Mouse (Mus musculus) spleen, postnatal 10 days (tissue): ENCODE data around the gene Arf4.

Source experiments
- DNase-seq, 2 experiments: peaks; one replicate each; pipeline ENCODE4 v3.0.0; 2021 to 2022; ENCODE audit warnings: low spot score in 2 of 2

The Arf4 gene

GRCm38 (mm10) chr14:26637851-26638707 lies at the start of gene Arf4:
TSS of gene Arf4 (plus strand) at chr14:26638074.
- DNase-seq: peak; percentile 93 to 98

- DNase-seq: no peak
Observed at GRCm38 (mm10) chr14:26591353-26591752, 46.5 kb upstream of the Arf4 start.

DNA sequence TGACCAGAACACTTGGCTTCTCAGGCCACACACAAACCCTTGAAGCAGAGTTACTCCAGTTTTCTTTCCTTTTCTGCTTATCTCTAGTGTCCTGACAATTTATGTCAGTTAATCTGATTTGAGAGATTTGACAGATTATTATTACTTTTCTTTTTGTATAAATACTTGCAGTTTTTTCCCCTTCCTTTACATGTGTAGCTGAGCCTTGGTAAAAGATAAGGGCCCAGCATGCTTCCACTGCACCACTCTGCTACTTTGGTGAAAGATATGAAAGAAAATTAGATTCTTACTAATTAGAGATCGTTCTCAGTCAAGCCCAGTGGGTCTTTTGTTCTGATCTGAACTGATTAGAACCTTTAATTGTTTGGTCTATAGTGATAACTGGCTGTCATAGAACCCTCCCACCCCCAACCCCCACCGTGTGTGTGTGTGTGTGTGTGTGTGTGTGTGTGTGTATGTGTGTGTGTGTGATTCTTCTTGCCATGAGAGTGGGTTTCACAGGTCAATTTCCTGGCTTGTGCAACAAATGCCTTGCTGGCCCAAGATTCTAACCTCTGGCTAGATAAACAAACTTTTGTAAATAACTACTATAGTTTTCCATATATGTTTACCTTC lies 44.5 kb upstream of the Arf4 start:
- no peak for DNase-seq

- DNase-seq: no peak
Observed at GRCm38 (mm10) chr14:26595167-26595566, 42.7 kb upstream of the Arf4 start.

DNA sequence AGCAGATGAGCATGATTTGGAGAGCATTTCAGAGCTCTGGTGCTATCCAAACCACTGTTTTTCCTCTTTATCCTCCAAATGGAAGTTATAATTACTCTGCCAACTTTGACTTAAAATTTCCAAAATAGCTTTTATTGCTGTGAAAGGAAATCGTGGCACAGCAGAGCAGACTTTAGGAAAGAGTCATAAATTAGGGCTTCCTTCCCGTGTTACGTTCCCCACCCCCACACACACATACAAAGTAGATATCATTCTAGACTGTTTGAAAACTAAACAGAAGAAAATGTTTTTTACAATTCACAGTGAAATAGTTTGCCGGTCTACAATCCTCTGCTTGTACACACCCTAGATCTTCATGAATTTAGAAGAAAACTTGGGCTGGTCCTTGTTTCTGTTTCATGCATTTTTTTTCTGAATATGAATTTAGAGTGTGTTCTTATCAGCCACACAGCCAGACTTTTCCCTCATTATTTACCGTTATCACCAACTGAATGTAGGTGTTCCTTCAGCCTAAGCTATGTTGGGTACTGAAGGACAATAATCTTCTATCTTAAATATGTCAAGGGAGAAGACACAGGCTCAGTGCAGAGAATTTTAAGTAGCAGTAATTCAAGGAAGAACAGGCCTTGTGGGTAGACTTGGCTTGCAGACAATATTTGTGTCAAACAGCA lies 42.0 kb upstream of the Arf4 start:
- no peak for DNase-seq

GRCm38 (mm10) chr14:26605354-26605753 lies 32.5 kb upstream of the Arf4 start:
- no peak for DNase-seq

- no peak for DNase-seq
Observed at GRCm38 (mm10) chr14:26609674-26610073, 28.2 kb upstream of the Arf4 start.

- DNase-seq: no peak
Observed at GRCm38 (mm10) chr14:26610689-26611088, 27.2 kb upstream of the Arf4 start.

- DNase-seq: no peak
Observed at GRCm38 (mm10) chr14:26625301-26625700, 12.6 kb upstream of the Arf4 start.

- DNase-seq: no peak
Observed at GRCm38 (mm10) chr14:26626605-26627140, 11.2 kb upstream of the Arf4 start.

GRCm38 (mm10) chr14:26637025-26637850 lies 636 bp upstream of the Arf4 start:
- no peak for DNase-seq

DNA sequence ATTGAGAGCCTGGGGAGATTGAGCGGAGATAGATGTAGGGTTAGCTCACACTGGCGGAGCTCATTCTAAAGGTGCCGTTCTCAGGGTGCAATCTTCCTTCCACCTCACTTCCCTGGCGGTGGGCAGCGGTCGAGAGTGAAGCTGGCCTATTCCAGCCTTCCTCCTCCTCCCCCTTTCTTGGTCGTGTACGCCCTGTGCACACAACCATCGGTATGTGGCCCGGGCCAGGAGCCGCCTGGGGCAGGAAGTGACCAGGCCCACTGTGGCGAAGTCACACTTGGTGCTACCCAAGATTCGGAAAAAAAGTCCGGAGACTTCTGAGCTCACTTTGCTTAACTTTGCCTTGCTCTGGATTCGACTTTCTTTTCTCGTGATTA lies 822 bp downstream of the Arf4 start:
- DNase-seq: peak; percentile 68 to 69

GRCm38 (mm10) chr14:26639251-26639650 lies 1.4 kb downstream of the Arf4 start:
- peak in 1 of 2 experiments; percentile 20 for DNase-seq

DNA sequence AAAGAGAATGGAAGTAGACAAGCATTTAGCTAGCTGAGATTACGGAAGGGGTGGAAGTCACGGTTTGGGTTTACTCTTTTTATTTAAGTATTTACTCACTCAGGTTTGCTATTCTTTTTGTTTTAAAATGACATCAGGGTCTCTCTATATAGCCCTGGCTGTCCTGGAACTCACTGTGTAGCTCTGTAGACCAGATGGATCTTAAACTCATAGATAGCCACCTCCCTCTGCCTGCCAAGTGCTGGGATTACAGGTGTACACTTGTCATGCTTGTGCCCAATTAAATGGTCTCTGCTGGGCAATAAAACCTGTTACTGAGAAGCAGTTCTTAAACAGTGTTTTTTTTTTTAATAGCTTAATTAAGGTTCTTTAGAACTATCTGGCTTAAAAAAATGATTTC lies 2.1 kb downstream of the Arf4 start:
- peak in 1 of 2 experiments; percentile 23 for DNase-seq

DNA sequence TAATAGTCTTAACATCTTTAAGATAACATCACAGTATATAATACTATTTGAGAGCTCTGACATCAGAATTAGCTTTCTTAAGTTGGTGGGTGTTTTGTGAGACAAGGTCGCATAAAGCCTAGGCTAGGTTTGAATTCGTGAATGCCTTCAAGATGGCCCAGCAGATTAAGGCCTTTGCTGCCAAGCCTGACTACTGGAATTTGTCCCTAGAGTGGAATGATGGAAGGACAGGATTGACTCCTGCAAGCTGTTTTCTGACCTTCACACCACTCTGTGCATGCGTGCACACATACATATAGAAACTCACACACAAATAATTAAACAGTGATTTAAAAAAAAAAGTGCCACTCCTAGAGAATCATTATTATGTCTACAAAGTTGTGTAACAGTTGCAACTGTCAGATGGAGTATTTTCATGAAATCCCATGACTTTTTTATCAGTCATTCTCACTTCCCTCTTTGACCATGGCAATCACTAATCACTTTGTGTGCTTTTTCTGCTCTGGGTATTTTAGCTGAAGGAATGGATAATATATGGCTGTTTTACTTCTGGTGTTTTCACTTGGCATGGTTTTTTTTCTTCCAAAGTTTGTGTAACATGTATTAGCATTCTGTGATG lies 5.2 kb downstream of the Arf4 start:
- DNase-seq: no peak

DNA sequence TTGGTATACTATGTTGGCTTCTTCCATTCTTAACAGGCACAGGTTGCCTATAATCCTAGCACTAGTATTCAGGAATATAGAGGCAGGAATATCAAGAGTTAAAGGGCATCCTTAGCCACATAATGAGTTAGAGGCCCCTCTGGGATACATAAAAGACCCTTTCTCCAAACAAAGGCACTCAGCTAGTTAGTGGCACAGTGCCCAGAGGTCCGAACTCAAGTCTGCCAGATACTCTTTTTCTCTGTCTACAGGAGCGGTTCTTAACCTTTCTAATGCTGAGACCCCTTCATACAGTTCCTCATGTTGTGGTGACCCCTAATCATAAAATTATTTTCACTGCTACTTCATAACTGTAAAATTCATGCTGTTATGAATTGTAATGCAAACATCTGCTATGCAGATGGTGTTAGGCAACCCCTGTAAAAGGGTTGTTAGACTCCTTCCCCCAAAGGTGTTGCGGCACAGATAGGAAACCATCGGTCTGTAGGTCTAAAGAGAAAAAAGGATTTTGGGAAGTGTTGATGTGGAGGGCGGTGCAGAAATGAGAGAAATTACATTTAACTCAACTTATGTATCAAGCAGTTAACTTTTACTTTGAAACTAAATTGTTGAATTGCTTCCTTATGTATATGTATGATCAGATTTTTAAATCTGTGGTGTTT lies 8.2 kb downstream of the Arf4 start:
- no peak for DNase-seq

DNA sequence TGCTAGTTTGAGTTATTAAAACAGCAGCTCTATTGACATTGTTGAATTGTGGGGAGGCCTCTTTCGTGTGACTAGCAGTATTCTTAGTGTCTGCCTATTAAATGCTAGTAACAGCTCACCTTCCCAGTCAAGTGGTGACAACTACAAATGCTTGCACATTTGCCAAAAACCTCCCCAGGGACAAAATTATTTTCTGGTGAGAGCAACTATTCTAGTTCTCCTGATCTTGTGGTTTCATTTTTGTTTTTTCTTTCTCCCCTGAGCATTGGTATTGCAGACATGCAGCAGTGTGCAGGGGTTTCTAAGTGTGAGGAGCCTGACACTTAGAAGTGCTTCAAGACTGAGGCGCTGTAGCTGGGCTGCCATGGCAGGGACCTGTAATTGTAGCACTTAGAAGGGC lies 9.9 kb downstream of the Arf4 start:
- no peak for DNase-seq

DNA sequence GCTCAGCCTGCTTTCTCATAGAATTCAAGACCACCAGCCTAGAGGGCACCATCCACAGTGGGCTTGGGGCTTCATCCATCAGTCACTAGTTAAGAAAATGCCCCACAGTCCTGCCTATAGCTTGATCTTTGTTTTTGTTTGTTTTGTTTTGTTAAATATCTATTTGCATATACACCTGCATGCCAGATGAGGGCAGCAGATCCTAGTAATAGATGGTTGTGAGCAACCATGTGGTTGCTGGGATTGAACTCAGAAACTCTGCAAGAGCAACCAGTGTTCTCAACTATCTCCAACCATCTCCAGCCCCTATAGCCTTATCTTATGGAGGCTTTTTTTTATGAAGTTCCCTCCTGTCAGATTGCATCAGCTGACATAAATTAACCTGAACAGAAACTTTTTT lies 14.0 kb downstream of the Arf4 start:
- peak in 1 of 2 experiments; percentile 44 for DNase-seq

DNA sequence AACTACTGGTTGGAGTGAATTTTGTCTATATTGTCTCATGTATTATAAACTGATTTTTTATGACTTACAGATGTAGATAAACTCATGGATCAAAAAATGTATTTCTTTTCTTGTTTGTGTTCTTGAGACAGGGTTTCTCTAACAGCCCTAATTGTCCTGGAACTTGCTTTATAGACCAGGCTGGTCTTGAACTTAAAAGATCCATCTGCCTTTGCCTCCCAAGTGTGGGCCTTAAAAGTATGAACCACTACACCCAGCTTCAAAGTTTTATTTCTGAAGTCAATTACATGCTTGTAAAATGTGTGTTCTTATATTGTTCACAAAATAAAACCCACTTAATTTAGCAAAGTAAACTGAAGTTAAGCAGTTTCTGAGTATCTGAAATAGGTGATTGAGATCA lies 20.3 kb downstream of the Arf4 start:
- no peak for DNase-seq

GRCm38 (mm10) chr14:26660233-26660632 lies 22.4 kb downstream of the Arf4 start:
- no peak for DNase-seq

- DNase-seq: no peak
Observed at GRCm38 (mm10) chr14:26662016-26662415, 24.1 kb downstream of the Arf4 start.
